Comparison of ENCODE assay signal across 11 mouse cellular contexts in genomic region chr14:25663649-25664309, GRCm38 (mm10). TPM values are rescaled to one million over a fixed set of nuclear protein-coding genes. Genes with fewer than 3 reads are reported as not detected.
DNase-seq lines count a peak whose midpoint lies in the region; ATAC-seq lines count a peak whose summit lies in the region.
"Had no signal": no experiment of that assay in that cellular context is flagged by ENCODE, and none has a peak within 500 bp of the region (broad histone marks: within the 10 kb centered on the region; RNA-seq: fewer than 3 reads in every experiment).

No protein-coding gene starts in this region.

- WGBS in heart, embryonic 16.5 days = 81% methylated on average over 7 of the region's 7 CpGs
- 79% methylated on average over 7 of the region's 7 CpGs for WGBS in hindbrain, embryonic 12.5 days
- WGBS in midbrain, embryonic 16.5 days = 88% methylated on average over 7 of the region's 7 CpGs

- peak overlapping the region; percentile 44 for H3K9ac ChIP-seq in heart, embryonic 16.5 days (ENCODE audit: low read length)
- H3K9ac ChIP-seq in hindbrain, embryonic 12.5 days = no peak overlapping the region
- H3K9ac ChIP-seq in midbrain, embryonic 16.5 days (ENCODE audit: low read depth, low read length) = no peak overlapping the region

- no peak overlapping the region for H3K4me2 ChIP-seq in heart, embryonic 16.5 days (ENCODE audit: low read depth, low read length)
- H3K4me2 ChIP-seq in hindbrain, embryonic 12.5 days (replicated peaks) = no peak overlapping the region
- H3K4me2 ChIP-seq in midbrain, embryonic 16.5 days (ENCODE audit: low read length) = no peak overlapping the region

- H3K9me3 ChIP-seq in heart, embryonic 16.5 days (replicated peaks; ENCODE audit: control insufficient read depth, low read length) = no peaks in the 10 kb centered on the region
- H3K9me3 ChIP-seq in hindbrain, embryonic 12.5 days (replicated peaks) = no peaks in the 10 kb centered on the region
- no peaks in the 10 kb centered on the region for H3K9me3 ChIP-seq in midbrain, embryonic 16.5 days (replicated peaks; ENCODE audit: control insufficient read depth, low read length, poor library complexity, severe bottlenecking)

- no peaks in the 10 kb centered on the region for H3K27me3 ChIP-seq in heart, embryonic 16.5 days (ENCODE audit: control insufficient read depth, insufficient read depth, low read length)
- no peaks in the 10 kb centered on the region for H3K27me3 ChIP-seq in hindbrain, embryonic 12.5 days
- no peaks in the 10 kb centered on the region for H3K27me3 ChIP-seq in midbrain, embryonic 16.5 days (ENCODE audit: control insufficient read depth, insufficient read depth, low read depth, low read length)

- no peak for ATAC-seq in heart, embryonic 16.5 days (replicated peaks; ENCODE audit: extremely low read depth, insufficient read depth, low FRiP score)
- ATAC-seq in hindbrain, embryonic 12.5 days (ENCODE audit: low FRiP score) = no peak
- ATAC-seq in midbrain, embryonic 16.5 days = no peak

- peaks cover 33% of the 10 kb centered on the region for H3K4me1 ChIP-seq in heart, embryonic 16.5 days (ENCODE audit: control insufficient read depth, insufficient read depth, low read length)
- peaks cover 14% of the 10 kb centered on the region for H3K4me1 ChIP-seq in hindbrain, embryonic 12.5 days
- no peaks in the 10 kb centered on the region for H3K4me1 ChIP-seq in midbrain, embryonic 16.5 days (ENCODE audit: control insufficient read depth, insufficient read depth, low read length)

- peak; percentile 10 for DNase-seq in cerebellum, adult 9-10 months
- no peak for DNase-seq in cerebellum, adult 9-11 months
- DNase-seq in heart, adult 9 months (ENCODE audit: low spot score in 2 of 2) = no peak
- DNase-seq in kidney, adult 11 months = no peak
- DNase-seq in left cerebral cortex, adult 8-10 months (ENCODE audit: low spot score in 2 of 2) = no peak
- DNase-seq: adrenal gland, postnatal 25 days; embryo, embryonic 11 days; kidney, adult 9 months had no signal

- H3K36me3 ChIP-seq in heart, embryonic 16.5 days (ENCODE audit: control insufficient read depth, insufficient read depth) = peaks cover 45% of the 10 kb centered on the region
- H3K36me3 ChIP-seq in hindbrain, embryonic 12.5 days = peaks cover 73% of the 10 kb centered on the region
- H3K36me3 ChIP-seq in midbrain, embryonic 16.5 days (ENCODE audit: control insufficient read depth, insufficient read depth, low read length) = peaks cover 42% of the 10 kb centered on the region

- peak overlapping the region; percentile 52 for H3K27ac ChIP-seq in heart, embryonic 16.5 days (ENCODE audit: low read length)
- H3K27ac ChIP-seq in hindbrain, embryonic 12.5 days = peak overlapping the region; percentile 73
- H3K27ac ChIP-seq in midbrain, embryonic 16.5 days (ENCODE audit: low read length) = peak overlapping the region; percentile 47; the same call in 1 of the 2 replicates

- H3K4me3 ChIP-seq in heart, embryonic 16.5 days (ENCODE audit: low read length) = no peak overlapping the region
- no peak overlapping the region for H3K4me3 ChIP-seq in hindbrain, embryonic 12.5 days
- H3K4me3 ChIP-seq in midbrain, embryonic 16.5 days (ENCODE audit: low read depth, low read length) = no peak overlapping the region

RNA-seq across cellular contexts. Expression of gene Ppif, which starts 30.2 kb away (rescaled TPM):
- polyA plus RNA-seq in heart, embryonic 16.5 days (2015; fragmentation: Nextera tagmentation; extraction: Ambion mirVana) = 118 and 121 TPM in 2 replicates
- polyA plus RNA-seq in hindbrain, embryonic 12.5 days (2016; fragmentation: Nextera tagmentation; extraction: Ambion mirVana) = 26.2 and 29.6 TPM in 2 replicates
- polyA plus RNA-seq in midbrain, embryonic 16.5 days (2015; fragmentation: Nextera tagmentation; extraction: Ambion mirVana) = 29.6 and 40.3 TPM in 2 replicates
- total RNA-seq in left cerebral cortex, adult 8-10 months (2022) = 10 to 100 TPM; 25.5 to 26.8 (median 26.5) TPM
